Mouse (Mus musculus) left cerebral cortex, postnatal 4 days (tissue): ENCODE data around the gene Wfdc6a. TPM values are rescaled to one million over a fixed set of nuclear protein-coding genes. Genes with fewer than 3 reads are reported as not detected.
A peak's percentile ranks its signal among the peaks of the same experiment; 100 is the strongest.
"Not testable (repeated sequence)": the region's sequence is repeated elsewhere in the genome, so short reads cannot be mapped to it uniquely, and the experiment has no call there.

ENCODE experiments used
- DNase-seq: peaks from one replicate; pipeline ENCODE4 v3.0.0-alpha.2; 2022
- intact Hi-C: fragments of 180-260 bp; cut with DNase I; formaldehyde crosslinking; loops from one replicate; pipeline ENCODE4 v1.15.1; 2025
- total RNA-seq, 2 experiments: library from RNA; stranded (reverse); gene quantifications; 2 replicates each; pipeline ENCODE4 v1.2.3; 2021

Wfdc6a gene
- not detected for total RNA-seq

GRCm38 (mm10) chr2:164585025-164585725 is at the start of gene Wfdc6a:
Wfdc6a (minus strand) TSS chr2:164585447.
- intact Hi-C loops = not testable (repeated sequence)

GRCm38 (mm10) chr2:164621775-164622174 is 36.5 kb upstream of the Wfdc6a start:
- DNase-seq = no peak
- intact Hi-C loops = no loop called here

More at GRCm38 (mm10) chr2:164585025-164585725, at the start of gene Wfdc6a:
- not testable (repeated sequence) for DNase-seq

- no peak for DNase-seq
- intact Hi-C loops = no loop called here
Measured at GRCm38 (mm10) chr2:164619050-164619449, 33.8 kb upstream of the Wfdc6a start.

GRCm38 (mm10) chr2:164615386-164615785 is 30.1 kb upstream of the Wfdc6a start:
- intact Hi-C loops = no loop called here

GRCm38 (mm10) chr2:164613471-164613870 is 28.2 kb upstream of the Wfdc6a start, which contains the start of the genes Wfdc6b and Wfdc8:
Wfdc6b (plus strand) TSS chr2:164613522.
Wfdc8 (minus strand) TSS chr2:164613626.
- intact Hi-C loops = not testable (repeated sequence)
- DNase-seq = peak; percentile 55

More at GRCm38 (mm10) chr2:164615386-164615785, 30.1 kb upstream of the Wfdc6a start:
- DNase-seq = no peak

GRCm38 (mm10) chr2:164608781-164609180 is 23.5 kb upstream of the Wfdc6a start:
- DNase-seq = peak; percentile 8
- intact Hi-C loops = no loop called here

- intact Hi-C loops = no loop called here
- DNase-seq = no peak
Measured at GRCm38 (mm10) chr2:164604411-164604810, 19.2 kb upstream of the Wfdc6a start.

- DNase-seq = no peak
- intact Hi-C loops = no loop called here
Measured at GRCm38 (mm10) chr2:164603482-164603881, 18.2 kb upstream of the Wfdc6a start.

- intact Hi-C loops = no loop called here
Measured at GRCm38 (mm10) chr2:164600179-164600578, 14.9 kb upstream of the Wfdc6a start.

GRCm38 (mm10) chr2:164593494-164593893 is 8.2 kb upstream of the Wfdc6a start, which contains the start of gene Eppin:
Eppin (minus strand) TSS chr2:164593594.
- DNase-seq = no peak
- intact Hi-C loops = loop anchor here (2.0 kb wide), 1 partner anchor 133 kb away; no protein-coding TSS in a partner anchor

More at GRCm38 (mm10) chr2:164600179-164600578, 14.9 kb upstream of the Wfdc6a start:
- DNase-seq = no peak

GRCm38 (mm10) chr2:164592014-164592413 is 6.8 kb upstream of the Wfdc6a start:
- peak; percentile 13 for DNase-seq
- intact Hi-C loops = loop anchor here (2.0 kb wide), 1 partner anchor 135 kb away; no protein-coding TSS in a partner anchor

GRCm38 (mm10) chr2:164573359-164573758 is 11.9 kb downstream of the Wfdc6a start, which contains the start of gene Spint3:
Spint3 (minus strand) TSS chr2:164573459.
- DNase-seq, intact Hi-C loops: not testable (repeated sequence)

GRCm38 (mm10) chr2:164567460-164567859 is 17.8 kb downstream of the Wfdc6a start:
- intact Hi-C loops = loop anchor here (10.0 kb wide), 1 partner anchor 143 kb away; no protein-coding TSS in a partner anchor
- DNase-seq = no peak

- intact Hi-C loops = loop anchor here (10.0 kb wide), 1 partner anchor 142 kb away; no protein-coding TSS in a partner anchor
- DNase-seq = no peak
Measured at GRCm38 (mm10) chr2:164566997-164567396, 18.2 kb downstream of the Wfdc6a start.

GRCm38 (mm10) chr2:164564346-164564745 is 20.9 kb downstream of the Wfdc6a start:
- intact Hi-C loops = loop anchor here (10.0 kb wide), 1 partner anchor 140 kb away; no protein-coding TSS in a partner anchor
- DNase-seq = peak; percentile 37

GRCm38 (mm10) chr2:164563339-164564038 is 21.8 kb downstream of the Wfdc6a start:
- intact Hi-C loops = loop anchor here (10.0 kb wide), 1 partner anchor 139 kb away; no protein-coding TSS in a partner anchor
- DNase-seq = peak; percentile 17

- DNase-seq = no peak
- intact Hi-C loops = loop anchor here (10.0 kb wide), 1 partner anchor 138 kb away; no protein-coding TSS in a partner anchor
Measured at GRCm38 (mm10) chr2:164562391-164563188, 22.7 kb downstream of the Wfdc6a start, which contains the start of gene Wfdc2. Wfdc2 (plus strand) TSS chr2:164562413.

GRCm38 (mm10) chr2:164560106-164560505 is 25.1 kb downstream of the Wfdc6a start:
- intact Hi-C loops = loop anchor here (10.0 kb wide), 1 partner anchor 135 kb away; no protein-coding TSS in a partner anchor
- no peak for DNase-seq

GRCm38 (mm10) chr2:164558991-164559645 is 26.1 kb downstream of the Wfdc6a start:
- intact Hi-C loops = no loop called here
- DNase-seq = no peak
